Mouse (Mus musculus): ENCODE data around the gene 1700123L14Rik. TPM values are rescaled to one million over a fixed set of nuclear protein-coding genes. Genes with fewer than 3 reads are reported as not detected.

Gene 1700123L14Rik
- total and polyA plus RNA-seq, 3 experiments = not detected

DNA sequence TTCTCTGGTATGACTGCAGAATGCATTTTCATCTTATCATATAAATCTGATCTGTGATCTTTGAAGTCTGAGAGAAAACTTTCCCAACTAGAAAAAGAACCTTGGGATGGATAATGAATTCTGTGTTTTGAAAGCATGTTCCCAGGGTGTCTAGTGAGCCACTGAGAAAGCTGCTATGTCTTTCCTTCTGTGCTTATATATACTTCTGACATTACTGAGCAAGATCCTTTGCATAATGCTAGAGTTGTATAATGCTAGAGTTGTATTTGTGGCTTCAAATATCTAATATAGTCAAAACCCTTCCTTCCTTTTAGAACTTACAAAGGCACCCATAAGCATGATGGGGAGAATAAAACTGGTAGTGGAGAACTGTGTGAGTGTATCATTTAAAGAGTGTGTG lies 12.5 kb upstream of the 1700123L14Rik start (continued):
- no peak for TF ChIP-seq JUND (conservative IDR thresholded peaks at IDR 0.05; ENCODE audit: low read depth, low read length)
- TF ChIP-seq USF1 (IDR thresholded peaks at IDR 0.05; ENCODE audit: low read depth, low read length) = no peak

DNA sequence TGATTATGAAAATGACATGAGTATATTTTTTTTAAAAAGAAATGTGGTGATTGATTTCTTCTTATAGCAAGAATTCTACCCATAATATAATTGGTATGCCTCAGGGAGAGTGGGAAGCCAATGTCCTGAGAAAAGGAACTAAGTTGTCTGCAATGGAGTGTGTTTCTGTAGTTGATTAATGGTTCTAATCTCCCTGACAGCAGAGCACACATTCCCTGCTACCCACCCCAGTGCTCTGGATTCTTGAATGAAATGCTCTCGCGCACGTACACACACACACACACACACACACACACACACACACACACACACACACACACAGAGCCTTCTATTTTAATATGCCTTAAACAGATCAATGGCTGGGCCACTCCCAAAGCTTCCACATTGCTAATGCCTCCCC lies 7.6 kb upstream of the 1700123L14Rik start:
- no peak overlapping the region for H3K4me3 ChIP-seq (replicated peaks in 1 of 3; ENCODE audit: low read depth in 2 of 3, low read length in 2 of 3, poor library complexity in 1 of 3)
- TF ChIP-seq IRF4 (IDR thresholded peaks at IDR 0.05; ENCODE audit: low read depth, low read length) = no peak
- no peak for TF ChIP-seq MAFK (IDR thresholded peaks at IDR 0.05; ENCODE audit: insufficient replicate concordance, low read length)
- no peaks in the 10 kb centered on the region for H3K9me3 ChIP-seq (replicated peaks; ENCODE audit: low read length)
- in situ Hi-C loops (cut with MboI; ENCODE audit: low pct_ligation_motif_present, low pct_unique_long_range_greater_than_20kb, low sequenced_read_pairs) = no loop called here
- dilution Hi-C loops (cut with MboI; ENCODE audit: extremely low pct_ligation_motif_present, extremely low pct_unique_long_range_greater_than_20kb, low sequenced_read_pairs) = no loop called here
- H3K27ac ChIP-seq (ENCODE audit: insufficient read depth, low read depth) = no peak overlapping the region
- no peaks in the 10 kb centered on the region for H3K4me1 ChIP-seq (ENCODE audit: control insufficient read depth in 1 of 2, insufficient read depth in 2 of 2)
- H3K9ac ChIP-seq (ENCODE audit: insufficient read depth, low read depth) = no peak overlapping the region
- H3K27me3 ChIP-seq (replicated peaks) = no peaks in the 10 kb centered on the region
- no peaks in the 10 kb centered on the region for H3K36me3 ChIP-seq (replicated peaks in 1 of 2; ENCODE audit: control insufficient read depth in 1 of 2, insufficient read depth in 1 of 2, low read length in 1 of 2)
- no peak for DNase-seq (ENCODE audit: extremely low read depth)
- H3K4me2 ChIP-seq (ENCODE audit: insufficient read depth, low read depth, poor library complexity, severe bottlenecking) = no peak overlapping the region
- H3K79me2 ChIP-seq (replicated peaks; ENCODE audit: control insufficient read depth, extremely low read depth, insufficient read depth, poor library complexity, severe bottlenecking) = no peaks in the 10 kb centered on the region

DNA sequence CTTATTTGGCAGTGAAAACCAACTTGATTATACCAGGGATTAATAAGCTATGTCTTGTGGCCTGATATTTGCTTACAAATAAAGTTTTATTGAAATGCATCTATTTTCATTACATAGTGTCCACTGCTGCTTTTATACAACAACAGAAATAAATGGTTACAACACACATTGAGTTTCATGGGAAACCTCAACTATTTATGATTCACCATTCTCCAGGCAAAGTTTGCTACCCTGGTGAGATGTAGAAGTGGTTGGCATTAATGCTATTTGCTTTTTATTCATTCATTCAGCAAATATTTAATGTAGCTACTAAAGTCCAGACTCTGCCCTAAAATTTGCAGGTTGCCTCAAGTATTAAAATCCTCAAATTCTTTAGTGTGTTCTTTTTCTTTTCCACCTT lies 988 bp upstream of the 1700123L14Rik start:
- Histone ChIP-seq H3K4me2 (ENCODE audit: insufficient read depth, low read depth, poor library complexity, severe bottlenecking) (no peak overlapping the region), H3K4me3 (replicated peaks in 1 of 3; ENCODE audit: low read depth in 2 of 3, low read length in 2 of 3, poor library complexity in 1 of 3) (no peak overlapping the region), H3K27ac (ENCODE audit: insufficient read depth, low read depth) (no peak overlapping the region), H3K9me3 (replicated peaks; ENCODE audit: low read length) (peaks cover 20% of the 10 kb centered on the region), H3K4me1 (ENCODE audit: control insufficient read depth in 1 of 2, insufficient read depth in 2 of 2) (no peaks in the 10 kb centered on the region), H3K79me2 (replicated peaks; ENCODE audit: control insufficient read depth, extremely low read depth, insufficient read depth, poor library complexity, severe bottlenecking) (no peaks in the 10 kb centered on the region), H3K27me3 (replicated peaks) (no peaks in the 10 kb centered on the region), H3K9ac (ENCODE audit: insufficient read depth, low read depth) (no peak overlapping the region), H3K36me3 (replicated peaks in 1 of 2; ENCODE audit: control insufficient read depth in 1 of 2, insufficient read depth in 1 of 2, low read length in 1 of 2) (no peaks in the 10 kb centered on the region)
- TF ChIP-seq HCFC1 (IDR thresholded peaks at IDR 0.05; ENCODE audit: low read depth, low read length) = no peak
- no peak for TF ChIP-seq CHD1 (IDR thresholded peaks at IDR 0.05; ENCODE audit: low read depth, low read length)
- TF ChIP-seq CHD2 (IDR thresholded peaks at IDR 0.05; ENCODE audit: low read length) = no peak
- TF ChIP-seq UBTF (IDR thresholded peaks at IDR 0.05; ENCODE audit: low read depth, low read length) = no peak
- no peak for TF ChIP-seq TBP (conservative IDR thresholded peaks at IDR 0.05; ENCODE audit: low read depth, low read length)
- no peak for TF ChIP-seq RAD21 (IDR thresholded peaks at IDR 0.05; ENCODE audit: low read depth, low read length)
- no peak for TF ChIP-seq E2F4 (IDR thresholded peaks at IDR 0.05; ENCODE audit: insufficient replicate concordance, low read depth, low read length)
- no peak for TF ChIP-seq USF1 (IDR thresholded peaks at IDR 0.05; ENCODE audit: low read depth, low read length)
- no peak for TF ChIP-seq ZKSCAN1 (IDR thresholded peaks at IDR 0.05; ENCODE audit: borderline replicate concordance, low read depth, low read length)
- TF ChIP-seq JUND (conservative IDR thresholded peaks at IDR 0.05; ENCODE audit: low read depth, low read length) = no peak
- TF ChIP-seq SMC3 (IDR thresholded peaks at IDR 0.05; ENCODE audit: low read depth, low read length) = no peak
- no peak for TF ChIP-seq IRF4 (IDR thresholded peaks at IDR 0.05; ENCODE audit: low read depth, low read length)
- TF ChIP-seq KAT2A (IDR thresholded peaks at IDR 0.05; ENCODE audit: insufficient replicate concordance, low read length) = no peak
- TF ChIP-seq NRF1 (IDR thresholded peaks at IDR 0.05; ENCODE audit: low read depth, low read length) = no peak
- no peak for TF ChIP-seq MXI1 (IDR thresholded peaks at IDR 0.05; ENCODE audit: low read depth, low read length)
- TF ChIP-seq GABPA (IDR thresholded peaks at IDR 0.05; ENCODE audit: insufficient replicate concordance, low read depth, low read length) = no peak
- in situ Hi-C loops (cut with MboI; ENCODE audit: low pct_ligation_motif_present, low pct_unique_long_range_greater_than_20kb, low sequenced_read_pairs) = no loop called here
- dilution Hi-C loops (cut with MboI; ENCODE audit: extremely low pct_ligation_motif_present, extremely low pct_unique_long_range_greater_than_20kb, low sequenced_read_pairs) = no loop called here
- DNase-seq (ENCODE audit: extremely low read depth) = no peak

All from CH12.LX (cell line).